Mouse (Mus musculus) stomach, postnatal 0 days (tissue): Measurements from ENCODE around the gene Csnk1d. TPM values are rescaled to one million over a fixed set of nuclear protein-coding genes. Genes with fewer than 3 reads are reported as not detected.
A peak's percentile ranks its signal among the peaks of the same experiment; 100 is the strongest.

Source experiments
- ATAC-seq: fragments of 200-750 bp; cut with Nextera tagmentation; 2 replicates; pipeline ENCODE4 v1.8.0; 2017; ENCODE audit not compliant: low FRiP score, low TSS enrichment
- DNase-seq: peaks from one replicate; pipeline ENCODE4 v3.0.0-alpha.2; 2016; ENCODE audit warnings: low spot score
- H3K27ac ChIP-seq: fragments of 300-500 bp; sonication (generic); replicated peaks from 2 replicates; pipeline ENCODE4 v1.5.1; 2014; ENCODE audit warnings: mild to moderate bottlenecking, control low read depth
- H3K27me3 ChIP-seq: fragments of 300-500 bp; sonication (generic); 2 replicates; pipeline ENCODE4 v1.6.1; 2014; ENCODE audit warnings: low read length; ENCODE audit not compliant: control insufficient read depth, insufficient read depth
- H3K36me3 ChIP-seq: fragments of 300-500 bp; sonication (generic); 2 replicates; pipeline ENCODE4 v1.6.1; 2014; ENCODE audit warnings: low read length, mixed read lengths; ENCODE audit not compliant: control insufficient read depth, insufficient read depth
- H3K4me1 ChIP-seq: fragments of 300-500 bp; sonication (generic); replicated peaks from 2 replicates; pipeline ENCODE4 v1.6.1; 2014; ENCODE audit warnings: antibody characterized with exemption; ENCODE audit not compliant: control insufficient read depth, insufficient read depth
- H3K4me2 ChIP-seq: fragments of 300-500 bp; sonication (generic); replicated peaks from 2 replicates; pipeline ENCODE4 v1.6.1; 2014; ENCODE audit warnings: low read depth, mild to moderate bottlenecking, control low read depth, moderate library complexity
- H3K4me3 ChIP-seq: fragments of 300-500 bp; sonication (generic); 2 replicates; pipeline ENCODE4 v1.5.1; 2014; ENCODE audit warnings: low read depth, low read length, control low read depth
- H3K9ac ChIP-seq: fragments of 300-500 bp; sonication (generic); 2 replicates; pipeline ENCODE4 v1.6.1; 2014; ENCODE audit warnings: mild to moderate bottlenecking, low read length, control low read depth, mixed read lengths
- H3K9me3 ChIP-seq: fragments of 300-500 bp; sonication (generic); 2 replicates; pipeline ENCODE4 v1.6.1; 2016; ENCODE audit warnings: low read length; ENCODE audit not compliant: control insufficient read depth
- CTCF ChIP-seq: IDR thresholded peaks from 2 replicates; pipeline ENCODE4 v1.5.1; 2016; ENCODE audit warnings: antibody characterized with exemption, low read depth, mild to moderate bottlenecking, moderate library complexity
- EP300 ChIP-seq: optimal IDR thresholded peaks from 2 replicates; pipeline ENCODE3; 2016; ENCODE audit warnings: antibody characterized with exemption
- WGBS: fragments of 180-500 bp; shearing (Covaris S2); extraction: QIAGEN DNeasy Blood & Tissue Kit; methylation state at CpG from one replicate; pipeline ENCODE4 v1.1.7; 2014; 5-methylcytosine and 5-hydroxymethylcytosine counted together
- polyA plus RNA-seq: library from polyadenylated mRNA; unstranded; fragments of >200 nt; fragmentation: Nextera tagmentation; extraction: Ambion mirVana; gene quantifications from 2 replicates; pipeline ENCODE4 v1.2.1, GENCODE M21; 2015

Csnk1d gene
- polyA plus RNA-seq, 1 experiment from 2014 or later, result 60.7 TPM

DNA sequence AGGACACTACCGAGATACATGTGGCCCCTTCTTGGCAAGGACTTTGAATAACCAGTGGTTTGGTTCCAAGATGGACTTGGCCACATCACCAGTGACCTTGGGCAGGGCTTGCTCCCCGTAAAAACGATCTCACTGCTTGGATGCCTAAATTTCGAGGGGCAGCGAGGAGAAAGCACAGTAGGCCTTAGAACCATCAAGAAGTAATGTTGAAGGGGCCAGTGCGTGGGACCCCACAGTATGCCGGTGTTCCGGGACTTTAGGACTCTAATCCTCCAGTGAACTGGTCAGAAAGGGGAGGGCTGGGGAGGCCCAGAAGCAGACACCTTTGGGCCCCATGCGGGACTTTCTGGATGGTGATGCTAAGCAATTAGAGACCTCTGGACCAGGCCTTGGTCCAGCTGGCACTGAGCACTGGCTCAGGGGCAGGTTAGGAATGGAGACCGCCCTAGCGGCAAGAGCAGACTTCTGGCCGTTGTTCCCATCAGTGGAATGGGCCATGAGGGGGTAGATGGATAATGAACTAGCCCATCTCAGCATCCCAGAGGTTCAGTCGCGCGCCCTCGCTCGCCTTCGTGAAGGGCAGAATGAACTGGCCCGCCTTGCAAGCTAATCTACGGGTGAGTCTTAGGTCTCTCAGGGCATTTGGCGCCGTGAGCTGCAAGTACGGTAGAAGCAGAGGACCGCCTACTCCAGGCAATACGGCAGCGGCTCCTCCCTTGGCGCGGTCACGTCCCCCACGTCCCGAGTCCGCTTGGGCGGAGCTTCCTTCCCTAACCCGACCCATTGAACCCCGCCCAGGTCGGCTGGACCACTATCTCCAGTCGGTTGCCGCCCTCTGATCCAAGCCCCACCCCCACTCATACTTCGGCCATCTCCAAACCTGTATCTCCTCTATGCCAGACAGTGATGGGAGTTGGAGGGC lies 40.6 kb downstream of the Csnk1d start:
- 7% methylated on average over 34 of the region's 39 CpGs for WGBS
- Histone ChIP-seq H3K4me2 (peak overlapping the region; percentile 76), H3K4me1 (peaks cover 9% of the 10 kb centered on the region), H3K4me3 (peak overlapping the region; percentile 47), H3K9ac (peak overlapping the region; percentile 23; the same call in 1 of the 2 replicates), H3K27me3 (no peaks in the 10 kb centered on the region), H3K36me3 (no peaks in the 10 kb centered on the region), H3K9me3 (no peaks in the 10 kb centered on the region), H3K27ac (no peak overlapping the region)
- ATAC-seq, result peak; percentile 77
- DNase-seq, result peak; percentile 89
- no peak for TF ChIP-seq EP300
- peak; percentile 34 for TF ChIP-seq CTCF

DNA sequence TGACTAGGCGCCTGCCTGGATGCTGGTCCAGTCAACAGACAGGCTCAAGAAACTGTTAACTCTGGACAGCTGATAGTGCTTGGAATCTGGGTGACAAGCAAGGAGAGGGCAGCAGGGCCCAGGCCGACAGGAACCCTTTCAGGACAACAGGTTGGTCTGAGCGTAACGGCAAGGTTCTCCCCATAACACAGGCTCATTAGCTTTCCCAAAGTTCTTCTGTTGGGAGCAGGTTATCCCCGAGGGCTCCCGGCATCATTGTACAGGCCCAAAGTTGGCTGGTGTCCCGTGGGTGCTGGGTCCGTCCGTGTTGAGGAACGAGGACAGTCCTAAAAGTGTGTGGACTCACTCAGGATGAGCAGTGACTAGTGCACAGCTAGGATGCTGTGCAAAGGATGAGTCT lies 41.3 kb downstream of the Csnk1d start:
- H3K4me2 ChIP-seq, result peak overlapping the region; percentile 76
- no peaks in the 10 kb centered on the region for H3K36me3 ChIP-seq
- no peaks in the 10 kb centered on the region for H3K27me3 ChIP-seq
- H3K27ac ChIP-seq, result no peak overlapping the region
- 41% methylated on average over 10 of the region's 10 CpGs for WGBS
- no peak for DNase-seq
- H3K9me3 ChIP-seq, result no peaks in the 10 kb centered on the region
- peaks cover 9% of the 10 kb centered on the region for H3K4me1 ChIP-seq
- peak overlapping the region; percentile 47 for H3K4me3 ChIP-seq
- TF ChIP-seq CTCF (no peak), EP300 (no peak)
- ATAC-seq, result no peak
- H3K9ac ChIP-seq, result no peak overlapping the region; the same call in 1 of the 2 replicates

DNA sequence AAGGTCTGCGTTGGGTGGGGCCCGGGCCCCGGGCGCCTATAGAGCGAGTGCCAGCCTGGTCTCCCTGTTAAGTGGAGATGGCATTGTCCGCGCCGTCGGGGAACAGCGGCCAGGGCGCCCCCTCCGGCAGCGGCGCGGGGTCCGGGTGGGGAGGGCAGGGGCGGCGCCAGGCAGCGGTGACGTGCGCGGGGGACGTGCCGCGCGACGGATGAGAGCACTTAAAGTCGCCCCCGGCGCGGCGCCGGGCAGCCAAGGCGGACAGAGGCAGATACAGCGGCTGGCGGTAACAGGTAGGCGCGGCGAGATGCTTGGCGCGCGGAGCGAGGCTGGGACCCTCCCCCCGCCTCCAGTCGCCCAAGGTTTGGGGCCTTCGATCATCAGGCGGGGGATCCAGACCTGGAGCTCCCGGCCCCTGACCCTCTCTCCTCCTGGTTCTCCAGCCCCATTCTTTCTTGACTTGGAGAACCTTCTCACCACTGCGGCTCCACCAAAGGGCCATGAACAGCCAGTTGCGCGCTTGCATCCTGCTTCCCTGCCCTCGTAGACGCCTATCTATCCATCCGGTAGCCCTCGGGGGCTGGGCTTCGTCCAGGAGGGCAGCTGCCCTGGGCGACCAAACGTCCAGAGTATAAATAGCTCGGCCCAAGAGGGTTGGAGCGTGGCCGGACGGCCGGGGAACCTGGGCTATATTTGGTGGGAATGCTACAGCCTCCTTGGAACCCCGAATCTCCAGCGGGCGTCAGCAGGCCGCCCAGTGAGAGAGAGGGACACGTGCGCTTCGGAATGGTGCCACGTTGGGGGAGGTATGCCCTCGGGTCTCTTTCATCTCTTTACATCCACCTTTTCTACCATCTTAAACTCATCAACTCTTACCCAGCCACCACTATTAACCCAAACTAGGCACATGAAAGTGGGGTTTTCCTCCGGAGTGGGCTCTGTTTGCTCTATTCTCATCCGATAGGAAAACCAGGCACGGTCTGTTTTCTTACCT lies 42.0 kb downstream of the Csnk1d start:
- 6% methylated on average over 53 of the region's 75 CpGs for WGBS
- Histone ChIP-seq H3K4me2 (peak overlapping the region; percentile 76), H3K4me3 (peak overlapping the region; percentile 47), H3K9ac (peak overlapping the region; percentile 57), H3K27ac (0 out of 2 replicates have a peak overlapping the region, but pooled peaks have one; percentile 30), H3K4me1 (peaks cover 9% of the 10 kb centered on the region), H3K36me3 (no peaks in the 10 kb centered on the region), H3K27me3 (no peaks in the 10 kb centered on the region), H3K9me3 (no peaks in the 10 kb centered on the region)
- ATAC-seq, result no peak
- peak; percentile 56 for DNase-seq
- TF ChIP-seq EP300 (no peak), CTCF (peak; percentile 31; the same call in 1 of the 2 replicates)

DNA sequence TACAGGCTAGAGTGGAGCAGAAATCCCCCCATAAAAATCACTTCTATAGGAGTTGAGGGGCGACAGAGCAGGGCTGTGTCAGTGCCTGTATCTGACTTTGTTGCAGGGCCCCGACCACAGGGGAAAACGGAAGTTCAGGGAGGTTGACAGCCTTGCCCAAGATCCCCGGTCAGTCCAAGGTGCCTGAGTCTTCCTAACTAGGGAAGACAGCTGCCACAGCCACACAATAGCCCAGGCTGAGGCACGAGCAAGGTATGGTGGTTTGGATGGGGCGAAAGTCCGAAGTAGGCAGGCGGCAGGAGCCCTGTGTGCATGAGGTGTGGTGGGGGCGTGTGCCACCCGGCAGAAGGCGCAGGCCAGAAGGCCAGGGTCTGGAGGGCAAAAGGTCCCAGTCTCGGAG lies 42.8 kb downstream of the Csnk1d start, which contains the start of gene Slc16a3:
Slc16a3 (plus strand) TSS at position 153 of the 400 bp plus-strand sequence.
- H3K9ac ChIP-seq, result peak within 1 kb of the TSS; percentile 57
- 24% methylated on average over 12 of the region's 12 CpGs for WGBS
- peaks cover 9% of the 10 kb centered on the region for H3K4me1 ChIP-seq
- H3K9me3 ChIP-seq, result no peaks in the 10 kb centered on the region
- H3K36me3 ChIP-seq, result no peaks in the 10 kb centered on the region
- peak within 1 kb of the TSS; percentile 47 for H3K4me3 ChIP-seq
- H3K27ac ChIP-seq, result 0 out of 2 replicates have a peak within 1 kb of the TSS, but pooled peaks have one; percentile 30
- H3K4me2 ChIP-seq, result peak within 1 kb of the TSS; percentile 76
- no peak for ATAC-seq
- TF ChIP-seq CTCF (no peak), EP300 (no peak)
- DNase-seq, result peak; percentile 47
- no peaks in the 10 kb centered on the region for H3K27me3 ChIP-seq

DNA sequence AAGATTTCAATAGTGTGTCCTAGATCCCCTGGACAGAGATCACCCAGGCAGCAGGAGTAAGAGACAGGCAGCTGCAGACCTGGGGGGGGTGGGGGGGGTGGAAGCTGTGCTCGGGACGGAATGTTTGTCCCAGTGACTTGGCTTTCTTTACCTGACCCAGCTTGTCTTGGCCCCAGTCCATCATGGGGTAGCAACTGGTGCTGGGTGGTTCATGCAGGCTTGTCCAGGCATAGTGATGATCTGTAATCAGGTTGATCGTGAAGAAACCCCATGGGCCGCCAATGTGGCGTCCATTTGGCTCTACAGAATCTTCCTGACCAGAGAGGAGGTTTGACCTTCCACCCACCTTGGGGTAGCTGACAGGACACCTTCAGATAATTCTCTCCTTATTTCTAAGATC lies 45.2 kb downstream of the Csnk1d start:
- TF ChIP-seq CTCF (no peak), EP300 (no peak)
- 69% methylated on average over 5 of the region's 5 CpGs for WGBS
- no peaks in the 10 kb centered on the region for H3K9me3 ChIP-seq
- peaks cover 7% of the 10 kb centered on the region for H3K4me1 ChIP-seq
- ATAC-seq (no peak), DNase-seq (no peak)
- H3K27ac ChIP-seq, result no peak overlapping the region
- no peak overlapping the region for H3K4me2 ChIP-seq
- no peak overlapping the region for H3K4me3 ChIP-seq
- H3K27me3 ChIP-seq, result no peaks in the 10 kb centered on the region
- no peaks in the 10 kb centered on the region for H3K36me3 ChIP-seq
- H3K9ac ChIP-seq, result no peak overlapping the region
